ENCODE assay signal across 7 mouse cellular contexts in genomic region chr1:56973593-56973950, GRCm38 (mm10). TPM values are rescaled to one million over a fixed set of nuclear protein-coding genes. Genes with fewer than 3 reads are reported as not detected.
DNase-seq lines count a peak whose midpoint lies in the region; ATAC-seq and TF ChIP-seq lines count a peak whose summit lies in the region.

No protein-coding gene starts in this region.

- no peaks in the 10 kb centered on the region for H3K9me3 ChIP-seq in lung, embryonic 15.5 days
- H3K9me3 ChIP-seq in forebrain, embryonic 11.5 days (ENCODE audit: control insufficient read depth, low read length), result no peaks in the 10 kb centered on the region
- H3K9me3 ChIP-seq in limb, embryonic 14.5 days (ENCODE audit: control insufficient read depth, low read length), result no peaks in the 10 kb centered on the region

- peak overlapping the region; percentile 84 for H3K4me3 ChIP-seq in lung, embryonic 15.5 days
- H3K4me3 ChIP-seq in forebrain, embryonic 11.5 days (ENCODE audit: low read depth, low read length), result peak overlapping the region; percentile 76
- H3K4me3 ChIP-seq in limb, embryonic 14.5 days (replicated peaks; ENCODE audit: low read length), result peak overlapping the region; percentile 74
- peak overlapping the region; percentile 99 for H3K4me3 ChIP-seq in small intestine, adult 2 months (ENCODE audit: low read depth, low read length)

- H3K4me1 ChIP-seq in lung, embryonic 15.5 days, result peaks cover 45% of the 10 kb centered on the region
- peaks cover 20% of the 10 kb centered on the region; the same call in 1 of the 2 replicates for H3K4me1 ChIP-seq in forebrain, embryonic 11.5 days (replicated peaks; ENCODE audit: control insufficient read depth, insufficient read depth, low read length)
- H3K4me1 ChIP-seq in limb, embryonic 14.5 days (ENCODE audit: control insufficient read depth, insufficient read depth, low read length), result 0 out of 2 replicates have a peak, but pooled peaks cover 22% of the 10 kb centered on the region
- H3K4me1 ChIP-seq in small intestine, adult 2 months (ENCODE audit: control insufficient read depth, insufficient read depth, insufficient read length, low read length), result peaks cover 6% of the 10 kb centered on the region

- peak overlapping the region; percentile 77 for H3K9ac ChIP-seq in lung, embryonic 15.5 days
- H3K9ac ChIP-seq in forebrain, embryonic 11.5 days (ENCODE audit: low read length), result peak overlapping the region; percentile 90
- peak overlapping the region; percentile 81 for H3K9ac ChIP-seq in limb, embryonic 14.5 days (ENCODE audit: low read depth, low read length, severe bottlenecking)

- H3K36me3 ChIP-seq in lung, embryonic 15.5 days, result no peaks in the 10 kb centered on the region
- no peaks in the 10 kb centered on the region for H3K36me3 ChIP-seq in forebrain, embryonic 11.5 days (ENCODE audit: control insufficient read depth, insufficient read depth, low read length)
- no peaks in the 10 kb centered on the region for H3K36me3 ChIP-seq in limb, embryonic 14.5 days (ENCODE audit: control insufficient read depth, insufficient read depth, low read length)
- H3K36me3 ChIP-seq in small intestine, adult 2 months (ENCODE audit: control insufficient read depth, insufficient read depth, low read length), result no peaks in the 10 kb centered on the region

- H3K4me2 ChIP-seq in lung, embryonic 15.5 days, result peak overlapping the region; percentile 92
- peak overlapping the region; percentile 96 for H3K4me2 ChIP-seq in forebrain, embryonic 11.5 days (ENCODE audit: low read depth, low read length, severe bottlenecking)
- peak overlapping the region; percentile 98 for H3K4me2 ChIP-seq in limb, embryonic 14.5 days (replicated peaks; ENCODE audit: low read depth, low read length, severe bottlenecking)

- TF ChIP-seq POLR2A in limb, embryonic 14.5 days (IDR thresholded peaks at IDR 0.05; ENCODE audit: borderline replicate concordance, extremely low read depth, insufficient read depth, insufficient read length), result no peak
- TF ChIP-seq POLR2A in small intestine, adult 2 months (IDR thresholded peaks at IDR 0.05; ENCODE audit: low read depth, low read length), result no peak

- DNase-seq in lung, postnatal 25 days (ENCODE audit: low spot score), result no peak
- no peak for DNase-seq in forebrain, embryonic 11.5 days (ENCODE audit: low spot score)
- no peak for DNase-seq in limb, embryonic 14.5 days (ENCODE audit: low spot score)
- DNase-seq in B cell, adult 2 months, result no peak
- no peak for DNase-seq in urinary bladder, postnatal 25 days (ENCODE audit: low spot score)

- 0% methylated on average over 16 of the region's 16 CpGs for whole genome bisulfite sequencing in lung, embryonic 15.5 days
- WGBS in forebrain, embryonic 11.5 days, result under 1% methylated on average over 16 of the region's 16 CpGs
- under 1% methylated on average over 16 of the region's 16 CpGs for WGBS in limb, embryonic 14.5 days
- WGBS in small intestine, adult 2 months, result under 1% methylated on average over 16 of the region's 16 CpGs

- no peak overlapping the region; the same call in 1 of the 2 replicates for H3K27ac ChIP-seq in lung, embryonic 15.5 days
- no peak overlapping the region for H3K27ac ChIP-seq in forebrain, embryonic 11.5 days (ENCODE audit: low read depth, low read length)
- peak overlapping the region; percentile 85; the same call in 1 of the 2 replicates for H3K27ac ChIP-seq in limb, embryonic 14.5 days (replicated peaks; ENCODE audit: low read depth, low read length)
- H3K27ac ChIP-seq in small intestine, adult 2 months (ENCODE audit: insufficient read depth, low read depth, low read length), result peak overlapping the region; percentile 29; the same call in 1 of the 2 replicates

- 0 out of 2 replicates have a peak, but pooled peaks have one; percentile 9 for ATAC-seq in lung, embryonic 15.5 days (ENCODE audit: borderline replicate concordance, extremely low read depth, low FRiP score, low TSS enrichment)
- peak; percentile 5; the same call in 1 of the 2 replicates for ATAC-seq in forebrain, embryonic 11.5 days (replicated peaks; ENCODE audit: low FRiP score)
- peak; percentile 8; the same call in 1 of the 2 replicates for ATAC-seq in limb, embryonic 14.5 days (ENCODE audit: low FRiP score, low read depth)

- H3K27me3 ChIP-seq in lung, embryonic 15.5 days, result peaks cover 64% of the 10 kb centered on the region
- H3K27me3 ChIP-seq in forebrain, embryonic 11.5 days (ENCODE audit: control insufficient read depth, insufficient read depth, low read length), result peaks cover 44% of the 10 kb centered on the region
- peaks cover 61% of the 10 kb centered on the region for H3K27me3 ChIP-seq in limb, embryonic 14.5 days (ENCODE audit: control insufficient read depth, insufficient read depth, low read length)
- H3K27me3 ChIP-seq in small intestine, adult 2 months (ENCODE audit: control insufficient read depth, insufficient read depth, low read length), result peaks cover 35% of the 10 kb centered on the region

- TF ChIP-seq CTCF in small intestine, adult 2 months (IDR thresholded peaks at IDR 0.05; ENCODE audit: extremely low read depth, insufficient read length, insufficient replicate concordance, low read depth, low read length), result no peak

RNA-seq across cellular contexts. Expression of gene Satb2, which starts 4.9 kb away (rescaled TPM):
- polyA plus RNA-seq in lung, embryonic 15.5 days (2015; fragmentation: Nextera tagmentation; extraction: Ambion mirVana), result 0.29 and 0.53 TPM in 2 replicates
- 1.5 and 1.9 TPM in 2 replicates for polyA plus RNA-seq in forebrain, embryonic 11.5 days (2014; fragmentation: Nextera tagmentation; extraction: Ambion mirVana)
- 4.9 and 5.3 TPM in 2 replicates for polyA plus RNA-seq in limb, embryonic 14.5 days (2012; rRNA removed)
- 5.0 and 5.3 TPM in 2 replicates for polyA plus RNA-seq in limb, embryonic 14.5 days (2014; fragmentation: Nextera tagmentation; extraction: Ambion mirVana)
- polyA plus RNA-seq in small intestine, adult 2 months (2012; rRNA removed), result 0.20 and 5.2 TPM in 2 replicates

Comparison
In these comparisons a context has a peak if more than half of its experiments do, and no peak if none do; other contexts are left out.
1. H3K27ac ChIP-seq: peak in limb, embryonic 14.5 days (single experiment) and small intestine, adult 2 months (single experiment); none in lung, embryonic 15.5 days (single experiment) and forebrain, embryonic 11.5 days (single experiment).
2. Peak in every context shown above with its lines, with median percentiles within 50 percentile points of each other: ATAC-seq, H3K4me2 ChIP-seq, H3K4me3 ChIP-seq and H3K9ac ChIP-seq.